Mouse (Mus musculus): ENCODE results near the gene Gm960. TPM values are rescaled to one million over a fixed set of nuclear protein-coding genes. Genes with fewer than 3 reads are reported as not detected.

Gm960 gene
- polyA plus RNA-seq, 1 experiment, result 5.4 TPM

DNA sequence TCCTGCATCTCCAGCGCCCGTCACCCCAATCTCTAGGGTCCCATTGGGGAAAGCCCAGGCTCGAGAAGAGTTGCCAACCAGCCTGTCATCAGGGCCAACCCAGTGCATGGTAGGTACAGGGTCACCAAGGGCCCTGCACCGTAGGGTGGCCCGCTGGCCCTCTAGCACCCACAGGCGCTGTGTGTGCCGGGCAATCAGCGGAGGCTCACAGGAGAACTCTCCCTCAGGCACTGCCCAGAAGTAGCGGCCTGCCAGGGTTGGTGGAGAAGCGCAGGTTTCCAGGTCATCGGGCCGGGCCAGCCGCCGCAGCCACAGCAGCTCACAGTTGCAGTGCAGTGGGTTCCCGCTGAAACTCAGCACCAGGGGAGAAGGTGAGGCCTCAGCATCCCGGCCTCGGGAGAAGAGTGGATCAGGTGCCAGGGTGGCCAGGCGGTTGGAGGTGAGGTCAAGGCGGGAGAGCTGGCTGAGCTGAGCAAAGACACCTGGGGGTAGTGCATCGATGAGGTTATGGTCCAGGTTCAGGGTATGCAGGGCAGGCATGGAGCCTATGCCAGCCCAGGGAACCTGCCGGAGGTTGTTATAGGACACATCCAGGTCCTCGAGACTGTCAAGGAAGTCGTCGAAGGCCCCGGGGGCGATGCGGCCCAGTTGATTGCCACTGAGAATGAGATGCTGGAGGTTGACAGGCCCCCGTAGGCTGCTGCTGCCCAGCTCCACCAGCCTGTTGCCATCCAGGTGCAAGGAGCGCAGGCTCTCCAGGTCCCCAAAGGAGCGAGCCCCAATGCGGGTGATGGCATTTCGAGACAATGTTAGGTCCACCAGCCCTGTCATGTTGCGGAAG is 84.8 kb downstream of the Gm960 start:
- 65% methylated on average over 33 of the region's 33 CpGs for whole genome bisulfite sequencing
- Histone ChIP-seq H3K4me1 (ENCODE audit: control insufficient read depth, insufficient read depth, low read length) (peaks cover 32% of the 10 kb centered on the region), H3K4me3 (replicated peaks; ENCODE audit: insufficient read depth, low read depth, low read length) (peak overlapping the region; percentile 76), H3K27me3 (ENCODE audit: control insufficient read depth, insufficient read depth, low read length) (no peaks in the 10 kb centered on the region), H3K27ac (ENCODE audit: insufficient read depth, low read length) (no peak overlapping the region)
- TF ChIP-seq POLR2A (IDR thresholded peaks at IDR 0.05; ENCODE audit: borderline replicate concordance, insufficient read depth, low read length) (no peak), CTCF (IDR thresholded peaks at IDR 0.05; ENCODE audit: borderline replicate concordance, insufficient read depth, low read depth, low read length) (no peak)
- DNase-seq, result peak in 1 of 2 experiments; percentile 61

DNA sequence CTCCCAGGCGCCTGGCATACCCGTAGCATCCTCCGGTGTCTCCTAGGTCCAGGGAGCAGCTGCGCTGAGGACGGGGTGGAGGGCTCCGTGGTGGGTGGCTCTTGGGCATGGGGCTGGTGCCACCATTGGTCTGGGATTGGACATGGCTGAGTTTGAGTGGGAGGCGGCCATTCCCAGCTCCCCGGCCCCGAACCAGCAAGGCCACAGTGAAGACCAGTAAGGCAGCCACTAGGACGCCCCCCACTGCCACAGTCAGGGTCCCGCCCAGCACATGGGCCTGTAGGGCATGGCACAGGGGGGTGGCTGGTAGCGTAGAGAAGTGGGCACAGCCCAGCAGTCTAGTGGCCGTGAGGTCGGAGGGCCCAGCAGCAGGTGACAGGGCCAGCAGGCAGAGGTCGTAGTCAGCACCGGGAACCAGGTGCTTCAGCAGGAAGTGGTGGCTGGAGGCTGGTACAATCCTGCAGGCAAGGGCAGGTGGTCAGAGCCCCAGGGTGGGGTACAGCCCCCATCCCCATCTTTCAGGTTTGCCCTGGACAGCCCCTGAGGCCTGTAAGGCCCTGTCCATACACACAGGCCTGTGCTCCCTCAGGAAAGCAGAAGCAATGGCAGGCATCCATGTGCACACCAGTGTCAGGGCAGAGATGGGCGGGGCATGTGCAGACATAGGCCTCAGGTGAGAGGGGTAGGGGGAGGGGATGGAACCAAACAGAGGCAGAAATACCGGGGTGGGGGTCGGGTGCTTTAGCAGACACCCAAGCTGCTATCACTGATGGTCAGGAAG is 86.1 kb downstream of the Gm960 start:
- DNase-seq, result peak in 1 of 2 experiments; percentile 31
- Histone ChIP-seq H3K27me3 (ENCODE audit: control insufficient read depth, insufficient read depth, low read length) (no peaks in the 10 kb centered on the region), H3K4me3 (replicated peaks; ENCODE audit: insufficient read depth, low read depth, low read length) (no peak overlapping the region), H3K4me1 (ENCODE audit: control insufficient read depth, insufficient read depth, low read length) (peaks cover 32% of the 10 kb centered on the region), H3K27ac (ENCODE audit: insufficient read depth, low read length) (no peak overlapping the region)
- TF ChIP-seq POLR2A (IDR thresholded peaks at IDR 0.05; ENCODE audit: borderline replicate concordance, insufficient read depth, low read length) (no peak), CTCF (IDR thresholded peaks at IDR 0.05; ENCODE audit: borderline replicate concordance, insufficient read depth, low read depth, low read length) (no peak)
- 67% methylated on average over 19 of the region's 19 CpGs for WGBS

DNA sequence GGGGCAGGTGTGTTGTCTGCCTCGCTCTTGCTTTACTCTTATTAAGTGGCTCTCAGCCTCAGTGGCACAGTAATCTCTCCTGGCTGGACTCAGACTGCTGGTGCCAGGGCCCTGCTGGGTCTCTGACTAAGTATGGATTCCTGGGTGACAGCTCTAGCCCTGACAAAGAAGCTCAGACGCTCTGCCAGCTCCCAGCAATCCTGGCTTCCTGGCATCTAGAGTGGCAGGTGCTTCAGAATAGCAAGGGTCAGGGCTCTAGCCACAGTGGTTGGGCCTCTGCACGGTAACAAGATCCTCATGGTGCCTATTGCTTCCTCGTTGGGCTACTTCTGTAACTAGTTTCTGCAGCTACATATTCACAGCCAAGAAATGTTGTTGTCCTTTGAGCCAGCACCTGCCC is 88.4 kb downstream of the Gm960 start:
- Histone ChIP-seq H3K27ac (ENCODE audit: insufficient read depth, low read length) (no peak overlapping the region), H3K27me3 (ENCODE audit: control insufficient read depth, insufficient read depth, low read length) (no peaks in the 10 kb centered on the region), H3K4me1 (ENCODE audit: control insufficient read depth, insufficient read depth, low read length) (peaks cover 27% of the 10 kb centered on the region), H3K4me3 (replicated peaks; ENCODE audit: insufficient read depth, low read depth, low read length) (no peak overlapping the region)
- WGBS, result 4% methylated on average over 4 of the region's 4 CpGs
- no peak for TF ChIP-seq CTCF (IDR thresholded peaks at IDR 0.05; ENCODE audit: borderline replicate concordance, insufficient read depth, low read depth, low read length)
- TF ChIP-seq POLR2A (IDR thresholded peaks at IDR 0.05; ENCODE audit: borderline replicate concordance, insufficient read depth, low read length), result no peak
- peak; percentile 24 to 48 for DNase-seq

DNA sequence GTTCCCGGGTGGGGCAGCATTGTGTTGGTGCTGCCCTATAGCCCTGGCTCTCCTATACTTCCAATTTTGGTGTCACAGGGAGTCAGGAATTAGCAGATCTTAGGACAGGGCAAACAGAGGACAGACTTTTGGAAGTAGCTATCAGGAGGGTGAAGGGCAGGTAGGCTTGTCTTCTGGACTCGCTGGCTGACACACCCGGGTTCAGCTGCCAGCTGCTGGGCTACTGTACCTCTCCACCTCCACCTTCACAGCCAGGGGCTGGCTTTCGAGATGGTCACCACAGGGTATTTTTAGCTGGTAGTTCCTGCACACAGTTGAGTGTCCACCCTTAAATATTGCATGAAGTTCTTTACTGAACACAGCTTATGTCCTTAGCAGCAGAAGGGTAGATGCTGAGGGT is 90.0 kb downstream of the Gm960 start:
- Histone ChIP-seq H3K4me1 (ENCODE audit: control insufficient read depth, insufficient read depth, low read length) (peaks cover 29% of the 10 kb centered on the region), H3K27ac (ENCODE audit: insufficient read depth, low read length) (no peak overlapping the region), H3K4me3 (replicated peaks; ENCODE audit: insufficient read depth, low read depth, low read length) (no peak overlapping the region), H3K27me3 (ENCODE audit: control insufficient read depth, insufficient read depth, low read length) (no peaks in the 10 kb centered on the region)
- 79% methylated on average over 4 of the region's 4 CpGs for WGBS
- DNase-seq, result no peak
- TF ChIP-seq POLR2A (IDR thresholded peaks at IDR 0.05; ENCODE audit: borderline replicate concordance, insufficient read depth, low read length), result no peak
- no peak for TF ChIP-seq CTCF (IDR thresholded peaks at IDR 0.05; ENCODE audit: borderline replicate concordance, insufficient read depth, low read depth, low read length)

DNA sequence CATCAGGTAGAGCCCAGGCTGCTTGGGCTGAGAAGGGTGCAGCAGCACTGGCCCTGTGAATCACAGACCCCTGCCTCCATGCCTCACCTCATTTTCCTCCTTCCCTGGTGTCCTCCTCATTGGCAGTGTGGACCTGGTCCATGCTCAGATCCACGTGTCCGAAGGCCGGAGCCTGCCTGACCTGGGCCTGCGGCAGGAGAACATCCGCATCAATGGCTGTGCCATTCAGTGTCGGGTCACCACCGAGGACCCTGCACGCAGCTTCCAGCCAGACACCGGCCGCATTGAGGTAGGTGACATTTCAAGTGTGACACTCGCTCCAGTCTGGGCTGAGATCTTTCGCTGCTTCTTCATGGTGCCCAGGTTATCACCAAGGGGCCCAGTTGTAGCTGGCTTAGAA is 91.1 kb downstream of the Gm960 start:
- no peak for DNase-seq
- peaks cover 18% of the 10 kb centered on the region for H3K4me1 ChIP-seq (ENCODE audit: control insufficient read depth, insufficient read depth, low read length)
- WGBS, result 94% methylated on average over 12 of the region's 12 CpGs
- no peak overlapping the region for H3K27ac ChIP-seq (ENCODE audit: insufficient read depth, low read length)
- TF ChIP-seq POLR2A (IDR thresholded peaks at IDR 0.05; ENCODE audit: borderline replicate concordance, insufficient read depth, low read length), result no peak
- no peak for TF ChIP-seq CTCF (IDR thresholded peaks at IDR 0.05; ENCODE audit: borderline replicate concordance, insufficient read depth, low read depth, low read length)
- H3K27me3 ChIP-seq (ENCODE audit: control insufficient read depth, insufficient read depth, low read length), result no peaks in the 10 kb centered on the region
- H3K4me3 ChIP-seq (replicated peaks; ENCODE audit: insufficient read depth, low read depth, low read length), result no peak overlapping the region

DNA sequence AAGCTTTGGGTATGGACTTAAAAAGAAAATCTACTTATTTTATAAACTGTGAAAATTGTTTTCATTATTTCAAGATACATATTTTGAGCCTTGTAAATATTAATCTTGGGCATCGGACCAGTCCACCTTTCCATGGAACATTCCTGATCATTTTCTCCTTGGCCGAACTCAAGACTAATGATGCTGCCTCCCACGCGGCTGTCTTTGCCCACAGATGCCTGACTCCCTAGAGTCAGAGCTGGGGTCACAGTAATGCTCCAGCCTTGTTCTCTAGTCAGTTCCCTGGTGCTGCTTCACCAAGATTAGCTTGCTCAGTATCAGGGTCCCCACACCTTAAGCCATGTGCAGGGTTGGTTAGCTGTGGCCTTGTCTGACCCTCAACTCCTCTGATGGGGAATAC is 92.8 kb downstream of the Gm960 start:
- 90% methylated on average over 4 of the region's 4 CpGs for WGBS
- Histone ChIP-seq H3K27me3 (ENCODE audit: control insufficient read depth, insufficient read depth, low read length) (no peaks in the 10 kb centered on the region), H3K27ac (ENCODE audit: insufficient read depth, low read length) (no peak overlapping the region), H3K4me3 (replicated peaks; ENCODE audit: insufficient read depth, low read depth, low read length) (no peak overlapping the region), H3K4me1 (ENCODE audit: control insufficient read depth, insufficient read depth, low read length) (peaks cover 12% of the 10 kb centered on the region; the same call in 1 of the 2 replicates)
- DNase-seq, result no peak
- no peak for TF ChIP-seq CTCF (IDR thresholded peaks at IDR 0.05; ENCODE audit: borderline replicate concordance, insufficient read depth, low read depth, low read length)
- TF ChIP-seq POLR2A (IDR thresholded peaks at IDR 0.05; ENCODE audit: borderline replicate concordance, insufficient read depth, low read length), result no peak

DNA sequence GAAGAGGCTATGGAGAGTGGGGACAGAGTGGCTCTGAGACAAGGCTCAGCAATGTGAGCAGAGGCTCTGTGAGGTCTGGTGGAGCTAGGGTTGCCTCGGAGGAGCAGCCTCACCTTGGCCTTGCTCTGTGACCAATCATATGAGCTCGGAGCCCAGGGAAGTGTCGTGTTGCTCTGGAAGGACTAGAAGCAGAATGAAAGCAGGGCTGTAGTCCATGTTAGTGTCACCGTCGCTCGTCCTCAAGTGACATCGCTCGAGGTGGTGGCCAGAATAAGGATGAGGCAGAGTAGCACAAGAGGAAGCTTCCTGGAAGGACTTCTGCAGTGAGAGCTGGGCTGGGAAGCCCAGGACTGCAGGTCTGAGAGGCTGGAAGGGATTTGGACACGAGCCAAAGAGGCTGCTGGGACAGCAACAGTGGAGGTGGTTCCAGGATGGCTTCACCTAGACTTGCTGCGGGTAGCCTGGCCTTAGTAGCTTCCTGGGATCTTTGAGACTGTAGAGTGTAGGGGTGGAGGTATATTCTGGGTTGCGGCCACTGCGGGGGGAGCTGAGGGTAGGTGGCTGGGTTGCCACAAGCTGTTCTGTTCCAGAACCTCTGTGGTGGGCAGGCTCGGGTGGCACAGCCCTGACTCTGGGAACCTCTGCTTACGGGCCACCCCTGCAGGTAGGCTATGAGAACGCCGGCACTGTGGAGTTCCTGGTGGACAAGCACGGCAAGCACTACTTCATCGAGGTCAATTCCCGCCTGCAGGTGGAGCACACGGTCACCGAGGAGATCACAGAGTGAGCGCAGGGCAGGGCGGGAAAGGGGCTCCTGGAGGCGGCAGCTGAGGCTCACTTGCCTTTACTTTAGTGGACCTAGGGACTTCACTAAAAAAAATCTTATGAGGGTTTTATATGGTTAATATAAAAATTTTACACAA is 94.4 kb downstream of the Gm960 start:
- H3K27ac ChIP-seq (ENCODE audit: insufficient read depth, low read length), result no peak overlapping the region
- H3K4me1 ChIP-seq (ENCODE audit: control insufficient read depth, insufficient read depth, low read length), result 0 out of 2 replicates have a peak, but pooled peaks cover 3% of the 10 kb centered on the region
- DNase-seq, result peak; percentile 53 to 62
- WGBS, result 38% methylated on average over 24 of the region's 24 CpGs
- no peak overlapping the region for H3K4me3 ChIP-seq (replicated peaks; ENCODE audit: insufficient read depth, low read depth, low read length)
- TF ChIP-seq POLR2A (IDR thresholded peaks at IDR 0.05; ENCODE audit: borderline replicate concordance, insufficient read depth, low read length) (no peak), CTCF (IDR thresholded peaks at IDR 0.05; ENCODE audit: borderline replicate concordance, insufficient read depth, low read depth, low read length) (peak; percentile 61)
- no peaks in the 10 kb centered on the region for H3K27me3 ChIP-seq (ENCODE audit: control insufficient read depth, insufficient read depth, low read length)

All from cerebellum, adult 2 months (tissue).